Mouse (Mus musculus) lung, adult 2 months (tissue): Measurements from ENCODE around the gene Asic2.

ENCODE experiments used
- CTCF ChIP-seq: fragments of 200-500 bp; IDR thresholded peaks from 2 replicates; pipeline ENCODE4 v1.5.1; 2011; ENCODE audit warnings: mild to moderate bottlenecking, low read length, control low read depth; ENCODE audit not compliant: insufficient read depth
- POLR2A ChIP-seq: fragments of 200-500 bp; IDR thresholded peaks from 2 replicates; pipeline ENCODE4 v1.6.1; 2011; ENCODE audit warnings: low read depth, mild to moderate bottlenecking, control low read depth, low read length, borderline replicate concordance; ENCODE audit errors: extremely low read depth

DNA sequence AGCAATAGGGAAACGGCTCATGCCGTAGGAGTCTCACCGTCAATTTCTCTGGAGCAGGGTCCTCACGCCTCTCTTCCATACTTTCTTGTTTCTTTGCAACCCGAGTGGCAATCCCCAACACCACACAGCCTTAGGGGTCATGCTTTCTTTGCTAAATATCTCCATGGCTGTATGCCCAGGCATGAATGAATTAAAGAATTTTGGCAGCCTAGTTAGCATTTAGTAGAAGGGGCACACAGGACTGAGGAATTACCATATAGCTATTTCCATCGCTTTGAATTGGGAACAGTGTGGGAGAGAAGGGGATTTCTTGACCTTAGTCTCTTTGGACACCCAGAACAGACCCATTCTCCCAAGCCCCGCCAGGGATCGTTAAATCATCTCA is 597.8 kb downstream of the Asic2 start:
- TF ChIP-seq CTCF (no peak), POLR2A (no peak)
